Mouse (Mus musculus) embryo, embryonic 9.5 days (tissue): ENCODE data around the gene Dusp15.

Source experiments
- DNase-seq: peaks from one replicate; pipeline ENCODE4 v3.0.0-alpha.2; 2017; ENCODE audit errors: extremely low spot score

Dusp15 gene

DNA sequence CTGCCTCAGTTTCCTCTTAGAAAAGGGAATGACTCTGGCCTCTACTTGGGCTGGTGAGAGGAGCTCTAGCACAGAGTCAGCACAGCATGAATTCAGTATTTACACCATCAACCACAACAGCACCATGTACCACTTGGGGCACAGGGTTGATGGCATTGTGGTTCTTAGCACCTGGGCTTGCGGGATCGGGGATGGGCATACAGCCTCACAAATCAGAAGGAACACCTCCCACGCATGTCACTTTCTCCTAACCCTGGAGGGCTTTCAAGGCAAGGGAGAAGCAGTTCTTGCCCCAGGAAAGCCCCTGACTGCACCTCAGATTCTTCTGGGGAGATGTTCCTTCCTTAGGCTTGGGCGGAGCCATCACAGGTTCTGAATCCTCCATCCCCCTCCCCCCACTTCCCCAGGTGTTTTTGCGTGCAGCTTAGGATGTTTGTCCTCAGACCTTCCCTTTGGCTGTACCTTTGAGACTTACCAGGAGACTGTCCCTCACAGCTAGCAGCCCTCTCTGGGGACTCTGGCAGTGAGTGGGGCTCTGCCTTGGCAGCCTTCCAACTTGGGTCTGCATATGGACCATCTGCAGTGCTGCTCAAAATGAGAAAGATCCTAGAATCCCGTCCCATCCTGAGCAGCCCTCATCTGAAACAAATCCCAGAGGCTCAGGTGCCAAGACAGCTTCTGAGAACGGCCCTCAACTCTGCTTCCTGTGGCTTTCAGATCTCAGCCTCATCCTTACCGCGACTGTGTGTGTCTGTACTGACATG is 45.0 kb downstream of the Dusp15 start:
- DNase-seq: no peak

GRCm38 (mm10) chr2:152905036-152905829 is 46.3 kb downstream of the Dusp15 start:
- DNase-seq: no peak

DNA sequence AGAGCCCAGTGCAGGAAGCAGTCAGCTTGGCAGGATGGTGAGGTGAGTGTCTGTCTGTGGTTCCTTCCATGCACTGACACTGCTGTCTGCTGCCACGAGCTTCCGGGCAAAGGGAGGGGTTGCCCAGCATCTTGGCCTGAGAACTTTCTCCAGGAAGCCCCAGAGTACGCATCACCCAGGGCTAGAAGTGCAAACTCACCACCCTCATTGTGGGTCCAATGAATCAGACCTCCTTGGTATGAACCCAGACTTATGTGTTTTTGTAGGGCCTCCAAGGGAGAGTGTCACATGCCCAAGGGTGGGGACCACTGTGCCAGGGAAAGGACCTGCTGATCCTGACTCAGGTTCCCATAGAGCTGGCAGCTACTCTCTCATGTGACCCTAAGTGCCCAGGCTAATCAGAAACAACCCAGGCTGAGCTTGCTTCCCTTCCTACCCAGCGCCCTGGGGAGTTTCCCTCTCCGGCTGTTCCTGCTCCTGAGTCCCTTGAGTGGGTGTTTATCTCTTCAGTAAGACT is 47.3 kb downstream of the Dusp15 start:
- no peak for DNase-seq

- DNase-seq: no peak
These were observed 47.9 kb downstream of the Dusp15 start for GRCm38 (mm10) chr2:152903586-152903985.

GRCm38 (mm10) chr2:152902658-152903057 is 48.8 kb downstream of the Dusp15 start:
- DNase-seq: no peak

- DNase-seq: no peak
These were observed 50.2 kb downstream of the Dusp15 start for GRCm38 (mm10) chr2:152901296-152901695.

GRCm38 (mm10) chr2:152899011-152899410 is 52.5 kb downstream of the Dusp15 start:
- DNase-seq: no peak

DNA sequence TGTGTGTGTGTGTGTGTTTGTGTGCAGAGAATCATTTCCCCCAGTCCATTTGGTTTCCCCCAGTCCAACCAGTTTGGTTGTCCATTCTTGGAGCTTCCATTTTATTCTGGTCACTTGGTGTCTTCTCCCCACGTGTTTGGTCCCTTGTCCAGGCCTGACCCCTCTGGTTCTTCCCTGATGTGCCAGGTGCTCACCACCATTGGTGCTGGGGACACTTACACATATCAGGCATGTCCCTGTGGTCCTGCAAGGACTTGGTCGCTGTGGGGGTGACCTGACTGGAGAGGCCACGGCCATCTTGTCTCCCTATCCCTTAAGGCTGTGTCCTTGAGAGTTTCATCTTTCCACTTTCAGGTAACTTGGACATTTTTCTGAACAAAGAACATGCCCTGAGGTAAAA is 54.6 kb downstream of the Dusp15 start:
- no peak for DNase-seq

- no peak for DNase-seq
These were observed 55.7 kb downstream of the Dusp15 start for GRCm38 (mm10) chr2:152895834-152896233.
